11 mouse cellular contexts compared by ENCODE assay signal in the genomic region with DNA sequence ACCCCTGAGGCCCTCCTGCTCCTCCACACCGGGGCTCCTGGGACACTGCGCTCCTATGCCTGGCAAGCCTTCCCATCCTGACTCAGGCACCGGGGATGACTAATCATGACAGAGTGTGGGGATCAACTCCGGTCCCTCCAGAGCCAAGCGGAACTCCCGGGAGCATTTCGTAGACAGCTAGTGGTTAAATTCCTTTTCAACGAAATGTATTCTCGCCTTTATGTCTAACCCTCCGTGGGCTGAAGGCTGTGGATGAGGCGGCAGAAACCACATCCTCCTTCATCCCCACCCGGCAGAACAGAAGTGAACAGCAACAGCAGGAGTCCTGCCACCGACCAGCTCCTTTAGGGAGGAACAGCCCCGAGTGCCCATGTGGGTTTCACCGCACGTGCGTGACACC.
DNase-seq lines count a peak whose midpoint lies in the region; ATAC-seq and TF ChIP-seq lines count a peak whose summit lies in the region.
"Had no signal": no experiment of that assay in that cellular context is flagged by ENCODE, and none has a peak within 500 bp of the region (broad histone marks: within the 10 kb centered on the region; RNA-seq: fewer than 3 reads in every experiment).

No protein-coding gene starts in this region.

- no peaks in the 10 kb centered on the region for H3K9me3 ChIP-seq in ES-E14 (ENCODE audit: control insufficient read depth, insufficient read depth, low read depth, low read length)
- H3K9me3 ChIP-seq: neural tube, embryonic 15.5 days; stomach, embryonic 15.5 days had no signal

- intact Hi-C loops in heart, postnatal 25 days (cut with DNase I): no loop called here
- intact Hi-C loops in heart, postnatal 10 days (cut with DNase I): no loop called here
- intact Hi-C loops in left cerebral cortex, postnatal 10 days (cut with DNase I): no loop called here

- peak; percentile 32 for DNase-seq in heart, adult 8-10 months (ENCODE audit: low spot score)
- DNase-seq in heart, postnatal 25 days (ENCODE audit: low spot score): no peak
- DNase-seq in ES-E14 (ENCODE audit: low read depth, low spot score): no peak
- peak; percentile 49 to 55 for DNase-seq in heart, postnatal 10 days
- no peak for DNase-seq in left cerebral cortex, postnatal 10 days (ENCODE audit: extremely low spot score in 1 of 2, low spot score in 2 of 2)
- DNase-seq in cerebellum, adult 11-12 months: no peak
- no peak for DNase-seq in thymus, postnatal 10 days (ENCODE audit: low spot score in 2 of 2)

- peak overlapping the region in 1 of 2 experiments; percentile 14; a peak in 1 of 4 replicates for H3K4me3 ChIP-seq in ES-E14 (ENCODE audit: insufficient read depth in 1 of 2, low read depth in 1 of 2, low read length in 2 of 2, poor library complexity in 1 of 2, severe bottlenecking in 1 of 2)
- H3K4me3 ChIP-seq: neural tube, embryonic 15.5 days; stomach, embryonic 15.5 days had no signal

- H3K4me1 ChIP-seq in ES-E14 (ENCODE audit: control insufficient read depth in 2 of 2, insufficient read depth in 2 of 2, low read length in 2 of 2, poor library complexity in 1 of 2): no peaks in the 10 kb centered on the region; a peak in 1 of 4 replicates

- peak; percentile 75 for ATAC-seq in common myeloid progenitor, adult 5-6 weeks (replicated peaks; ENCODE audit: low read depth, poor library complexity, severe bottlenecking)

- no peak overlapping the region for H3K9ac ChIP-seq in ES-E14 (ENCODE audit: insufficient read depth, low read depth, low read length, poor library complexity, severe bottlenecking)
- H3K9ac ChIP-seq: neural tube, embryonic 15.5 days; stomach, embryonic 15.5 days had no signal

- no peaks in the 10 kb centered on the region for H3K36me3 ChIP-seq in ES-E14 (ENCODE audit: control insufficient read depth, insufficient read depth, low read length, poor library complexity, severe bottlenecking)
- H3K36me3 ChIP-seq: neural tube, embryonic 15.5 days; stomach, embryonic 15.5 days had no signal

- peak overlapping the region; percentile 13; the same call in 1 of the 2 replicates for H3K27ac ChIP-seq in ES-E14 (ENCODE audit: insufficient read depth, low read depth, low read length, poor library complexity, severe bottlenecking)
- H3K27ac ChIP-seq: hindbrain, postnatal 0 days; neural tube, embryonic 15.5 days; stomach, embryonic 15.5 days had no signal

- in situ Hi-C loops in ES-E14 (cut with MboI; ENCODE audit: low sequenced_read_pairs in 2 of 2, unreplicated experiment in 2 of 2): no loop called here

TF ChIP-seq in ES-E14, 5 proteins besides CTCF, POLR2A, EP300 and RAD21:
- TF ChIP-seq CHD2 (IDR thresholded peaks at IDR 0.05; ENCODE audit: low read depth, low read length) (no peak), MAFK (IDR thresholded peaks at IDR 0.05; ENCODE audit: insufficient read depth, low read depth, low read length) (no peak), ZC3H11A (IDR thresholded peaks at IDR 0.05; ENCODE audit: borderline replicate concordance, low read depth, low read length) (no peak), ZNF384 (IDR thresholded peaks at IDR 0.05; ENCODE audit: low read depth, low read length) (no peak), HCFC1 (IDR thresholded peaks at IDR 0.05; ENCODE audit: borderline replicate concordance, insufficient read depth, low read length) (no peak)
TF ChIP-seq in ES-E14: peak in this region for 0.

Comparison
In these comparisons a context has a peak if more than half of its experiments do, and no peak if none do; other contexts are left out.
1. DNase-seq: peak in heart, adult 8-10 months (single experiment) and heart, postnatal 10 days (2 of 2); none in heart, postnatal 25 days (single experiment), ES-E14 (single experiment), left cerebral cortex, postnatal 10 days (0 of 2), cerebellum, adult 11-12 months (single experiment) and thymus, postnatal 10 days (0 of 2).